Mouse (Mus musculus): ENCODE results near the gene St6gal2.

DNA sequence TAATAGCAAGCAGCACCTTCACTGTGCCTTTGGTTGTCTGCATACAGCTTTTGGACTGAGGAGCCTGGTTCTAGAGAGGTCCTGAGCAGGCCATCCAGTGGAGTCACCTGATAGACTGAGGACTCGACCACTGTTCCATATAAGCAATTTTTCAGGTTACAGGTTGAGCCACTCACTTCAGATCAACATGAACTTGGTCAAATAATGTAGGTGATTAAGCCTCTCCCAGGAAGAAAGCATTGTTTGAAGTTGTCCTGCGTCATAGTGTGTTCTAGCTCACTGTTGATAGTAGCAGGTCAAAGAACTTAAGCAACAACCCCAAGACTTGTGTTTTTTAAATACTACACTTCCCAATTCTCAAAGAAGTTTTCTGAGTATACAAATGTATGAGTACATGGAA lies 5.8 kb downstream of the St6gal2 start:
- TF ChIP-seq CTCF (IDR thresholded peaks at IDR 0.05; ENCODE audit: low read depth, low read length), result no peak
- no peak for TF ChIP-seq POLR2A (IDR thresholded peaks at IDR 0.05; ENCODE audit: insufficient read depth, low read length)
- no peak for TF ChIP-seq EP300 (IDR thresholded peaks at IDR 0.05; ENCODE audit: insufficient read depth, low read depth, low read length)
